ENCODE assay signal across 8 mouse cellular contexts in the genomic region with DNA sequence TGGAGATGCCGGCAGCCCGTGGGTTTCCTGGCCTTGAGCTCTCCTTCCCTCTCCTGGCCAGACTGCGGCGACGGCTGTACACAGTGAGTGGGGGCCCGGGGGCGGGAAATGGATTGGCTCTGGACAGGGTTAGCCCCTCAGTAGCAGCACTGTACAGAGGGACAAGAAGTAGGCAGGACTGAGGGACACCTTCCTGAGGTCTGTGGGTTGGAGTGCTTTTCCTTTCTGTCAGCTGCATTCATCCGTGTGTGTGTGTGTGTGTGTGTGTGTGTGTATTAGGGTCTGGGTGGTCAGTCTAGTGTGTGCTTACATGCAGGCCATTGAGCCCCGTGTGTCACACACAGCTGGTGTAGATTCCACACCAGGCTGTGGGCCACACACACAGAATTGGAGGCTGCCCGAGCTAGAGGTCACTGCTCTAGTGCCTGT. TPM values are rescaled to one million over a fixed set of nuclear protein-coding genes. Genes with fewer than 3 reads are reported as not detected.
A peak's percentile ranks its signal among the peaks of the same experiment; 100 is the strongest.
DNase-seq lines count a peak whose midpoint lies in the region; ATAC-seq and TF ChIP-seq lines count a peak whose summit lies in the region.

No protein-coding gene starts in this region.

- TF ChIP-seq POLR2A in cortical plate, adult 2 months (IDR thresholded peaks at IDR 0.05; ENCODE audit: extremely low read depth, insufficient read depth, low read length), result no peak

- no peak for DNase-seq in kidney, adult 18-20 months
- peak; percentile 35 for DNase-seq in hindbrain, embryonic 10.5 days (ENCODE audit: low spot score)
- DNase-seq in right cerebral cortex, postnatal 4 days, result no peak

- 45% methylated on average over 10 of the region's 10 CpGs for WGBS in kidney, embryonic 15.5 days
- WGBS in hindbrain, embryonic 10.5 days, result 58% methylated on average over 10 of the region's 10 CpGs
- WGBS in midbrain, embryonic 12.5 days, result 41% methylated on average over 9 of the region's 10 CpGs

- H3K9ac ChIP-seq in kidney, embryonic 15.5 days, result peak overlapping the region; percentile 35; the same call in 1 of the 2 replicates
- peak overlapping the region; percentile 41 for H3K9ac ChIP-seq in midbrain, embryonic 12.5 days (replicated peaks)

- peak; percentile 16; the same call in 1 of the 2 replicates for ATAC-seq in kidney, embryonic 15.5 days (replicated peaks; ENCODE audit: low FRiP score)
- peak; percentile 32 for ATAC-seq in midbrain, embryonic 12.5 days (ENCODE audit: low FRiP score, low read depth)
- no peak for ATAC-seq in megakaryocyte-erythroid progenitor cell, adult 5-6 weeks (replicated peaks; ENCODE audit: low FRiP score, low TSS enrichment, poor library complexity, severe bottlenecking)
- ATAC-seq in activated CD4-positive, CD25-positive, alpha-beta regulatory T cell, adult 4 months, result no peak

- H3K27ac ChIP-seq in kidney, embryonic 15.5 days, result peak overlapping the region; percentile 84
- peak overlapping the region; percentile 38 for H3K27ac ChIP-seq in cortical plate, adult 2 months (ENCODE audit: insufficient read depth, low read length)
- peak overlapping the region; percentile 69 for H3K27ac ChIP-seq in hindbrain, embryonic 10.5 days
- H3K27ac ChIP-seq in midbrain, embryonic 12.5 days (replicated peaks), result peak overlapping the region; percentile 70

- H3K36me3 ChIP-seq in kidney, embryonic 15.5 days, result peaks cover 11% of the 10 kb centered on the region; the same call in 1 of the 2 replicates
- H3K36me3 ChIP-seq in hindbrain, embryonic 10.5 days, result peaks cover 4% of the 10 kb centered on the region; the same call in 1 of the 2 replicates
- no peaks in the 10 kb centered on the region for H3K36me3 ChIP-seq in midbrain, embryonic 12.5 days

- no peak for TF ChIP-seq CTCF in cortical plate, adult 2 months (IDR thresholded peaks at IDR 0.05; ENCODE audit: extremely low read depth, insufficient read depth, low read length)

- H3K4me1 ChIP-seq in kidney, embryonic 15.5 days, result peaks cover 81% of the 10 kb centered on the region
- H3K4me1 ChIP-seq in cortical plate, adult 2 months (ENCODE audit: control insufficient read depth, insufficient read depth, low read length), result peaks cover 16% of the 10 kb centered on the region
- peaks cover 80% of the 10 kb centered on the region for H3K4me1 ChIP-seq in hindbrain, embryonic 10.5 days (replicated peaks)
- peaks cover 74% of the 10 kb centered on the region for H3K4me1 ChIP-seq in midbrain, embryonic 12.5 days

- no peaks in the 10 kb centered on the region for H3K9me3 ChIP-seq in kidney, embryonic 15.5 days (replicated peaks)
- no peaks in the 10 kb centered on the region for H3K9me3 ChIP-seq in hindbrain, embryonic 10.5 days
- H3K9me3 ChIP-seq in midbrain, embryonic 12.5 days, result no peaks in the 10 kb centered on the region

- H3K4me2 ChIP-seq in kidney, embryonic 15.5 days, result peak overlapping the region; percentile 45
- peak overlapping the region; percentile 30 for H3K4me2 ChIP-seq in midbrain, embryonic 12.5 days (replicated peaks)

- peak overlapping the region; percentile 14; the same call in 1 of the 2 replicates for H3K4me3 ChIP-seq in kidney, embryonic 15.5 days (replicated peaks)
- H3K4me3 ChIP-seq in cortical plate, adult 2 months (ENCODE audit: insufficient read depth, low read length), result peak overlapping the region; percentile 7
- no peak overlapping the region; the same call in 1 of the 2 replicates for H3K4me3 ChIP-seq in hindbrain, embryonic 10.5 days
- H3K4me3 ChIP-seq in midbrain, embryonic 12.5 days, result peak overlapping the region; percentile 9; the same call in 1 of the 2 replicates

- H3K27me3 ChIP-seq in kidney, embryonic 15.5 days, result no peaks in the 10 kb centered on the region
- no peaks in the 10 kb centered on the region for H3K27me3 ChIP-seq in hindbrain, embryonic 10.5 days (ENCODE audit: insufficient read depth, poor library complexity, severe bottlenecking)
- H3K27me3 ChIP-seq in midbrain, embryonic 12.5 days, result no peaks in the 10 kb centered on the region

RNA-seq across cellular contexts. Expression of a gene that starts 17.8 kb away (rescaled TPM):
- polyA plus RNA-seq in kidney, embryonic 15.5 days (2015; fragmentation: Nextera tagmentation; extraction: Ambion mirVana), result 9.3 and 12.4 TPM in 2 replicates
- polyA plus RNA-seq in cortical plate, adult 2 months (2012; rRNA removed), result 202 and 204 TPM in 2 replicates
- 7.8 and 8.4 TPM in 2 replicates for polyA plus RNA-seq in hindbrain, embryonic 10.5 days (2016; fragmentation: Nextera tagmentation; extraction: Ambion mirVana)
- polyA plus RNA-seq in midbrain, embryonic 12.5 days (2016; fragmentation: Nextera tagmentation; extraction: Ambion mirVana), result 9.5 and 11.9 TPM in 2 replicates
- 45.7 and 54.4 TPM in 2 replicates for total RNA-seq in megakaryocyte-erythroid progenitor cell, adult 5-6 weeks (2014; fragmentation: Nextera tagmentation)
- total RNA-seq in megakaryocyte-erythroid progenitor cell, adult 5-6 weeks (2017), result 27.7 and 28.6 TPM in 2 replicates
- 10 to 100 TPM in 1 of 2 experiments, 1 to 10 TPM in 1; 5.6 to 10.3 TPM for polyA plus RNA-seq in activated CD4-positive, CD25-positive, alpha-beta regulatory T cell, adult 4 months (2017; shearing (Covaris generic))

RNA-seq across cellular contexts. Expression of a gene that starts 52.8 kb away (rescaled TPM):
- 50.2 and 50.7 TPM in 2 replicates for polyA plus RNA-seq in kidney, embryonic 15.5 days (2015; fragmentation: Nextera tagmentation; extraction: Ambion mirVana)
- 77.7 and 82.2 TPM in 2 replicates for polyA plus RNA-seq in cortical plate, adult 2 months (2012; rRNA removed)
- 42.5 and 69.9 TPM in 2 replicates for polyA plus RNA-seq in hindbrain, embryonic 10.5 days (2016; fragmentation: Nextera tagmentation; extraction: Ambion mirVana)
- polyA plus RNA-seq in midbrain, embryonic 12.5 days (2016; fragmentation: Nextera tagmentation; extraction: Ambion mirVana), result 61.0 and 64.1 TPM in 2 replicates
- total RNA-seq in megakaryocyte-erythroid progenitor cell, adult 5-6 weeks (2014; fragmentation: Nextera tagmentation), result 316 and 327 TPM in 2 replicates
- total RNA-seq in megakaryocyte-erythroid progenitor cell, adult 5-6 weeks (2017), result 261 and 333 TPM in 2 replicates
- polyA plus RNA-seq in activated CD4-positive, CD25-positive, alpha-beta regulatory T cell, adult 4 months (2017; shearing (Covaris generic)), result 10 to 100 TPM; 19.2 to 22.1 TPM

Comparison
In these comparisons a context has a peak if more than half of its experiments do, and no peak if none do; other contexts are left out.
1. ATAC-seq: peak in kidney, embryonic 15.5 days (single experiment) and midbrain, embryonic 12.5 days (single experiment); none in megakaryocyte-erythroid progenitor cell, adult 5-6 weeks (single experiment) and activated CD4-positive, CD25-positive, alpha-beta regulatory T cell, adult 4 months (single experiment).
2. RNA of a gene that starts 17.8 kb away (polyA plus RNA-seq): 202 to 204 TPM in cortical plate, adult 2 months; 9.3 to 12.4 TPM in kidney, embryonic 15.5 days, 9.5 to 11.9 TPM in midbrain, embryonic 12.5 days, 5.6 to 10.3 TPM in activated CD4-positive, CD25-positive, alpha-beta regulatory T cell, adult 4 months and 7.8 to 8.4 TPM in hindbrain, embryonic 10.5 days; every median in the first group is over 10 times any median in the second.
3. Peak in every context shown above with its lines, with median percentiles within 50 percentile points of each other: H3K27ac ChIP-seq.